15 mouse cellular contexts compared by ENCODE assay signal in the genomic region with DNA sequence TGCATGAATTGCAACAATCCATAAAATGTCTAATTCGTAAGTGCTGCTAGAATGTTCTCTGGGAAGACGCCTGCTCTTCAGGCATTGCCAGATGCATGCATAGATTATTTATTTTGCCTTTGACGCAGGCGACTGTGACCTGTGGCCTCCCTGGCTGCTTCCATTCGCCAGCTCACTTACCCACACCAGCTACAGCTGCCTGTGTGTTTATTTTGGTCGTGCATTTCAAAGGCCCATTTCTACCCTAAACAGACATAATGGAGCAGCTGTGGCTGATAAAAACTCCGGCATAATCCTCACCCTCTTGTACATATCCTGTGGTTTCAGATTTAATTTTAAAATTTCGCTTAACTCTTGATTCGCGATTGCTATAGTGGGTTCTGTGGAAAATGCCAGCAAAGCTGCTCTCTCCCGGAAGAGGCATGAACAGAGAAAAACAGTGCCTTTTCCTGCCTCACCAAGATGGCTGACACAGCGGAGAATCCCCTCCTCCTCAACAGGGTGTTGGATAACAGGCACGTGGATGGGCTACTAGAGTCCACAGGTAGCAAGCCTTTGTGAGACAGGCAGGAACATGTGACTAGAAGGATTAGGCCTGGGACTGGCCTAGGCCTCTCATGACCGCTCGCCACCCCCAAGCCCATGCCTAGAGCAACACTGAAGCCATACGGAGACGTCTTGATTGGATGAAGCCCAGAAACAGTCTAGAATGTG. TPM values are rescaled to one million over a fixed set of nuclear protein-coding genes. Genes with fewer than 3 reads are reported as not detected.
A peak's percentile ranks its signal among the peaks of the same experiment; 100 is the strongest.
DNase-seq lines count a peak whose midpoint lies in the region; ATAC-seq lines count a peak whose summit lies in the region.
"Had no signal": no experiment of that assay in that cellular context is flagged by ENCODE, and none has a peak within 500 bp of the region (broad histone marks: within the 10 kb centered on the region; RNA-seq: fewer than 3 reads in every experiment).

No protein-coding gene starts in this region.

- H3K4me1 ChIP-seq in forebrain, embryonic 16.5 days (replicated peaks; ENCODE audit: control insufficient read depth, insufficient read depth, low read length) = no peaks in the 10 kb centered on the region
- H3K4me1 ChIP-seq: heart, embryonic 10.5 days had no signal

- no peak overlapping the region for H3K4me2 ChIP-seq in forebrain, embryonic 16.5 days (ENCODE audit: low read length)

- no peak overlapping the region for H3K4me3 ChIP-seq in forebrain, embryonic 16.5 days (replicated peaks; ENCODE audit: low read length)
- H3K4me3 ChIP-seq: heart, embryonic 10.5 days had no signal

- DNase-seq in embryo, embryonic 10.5 days (ENCODE audit: low spot score) = peak; percentile 13
- DNase-seq in embryo, embryonic 11 days = no peak
- peak; percentile 34 for DNase-seq in kidney, postnatal 10 days
- no peak for DNase-seq in kidney, adult 9 months
- peak; percentile 66 for DNase-seq in NIH3T3 (ENCODE audit: low read depth)
- no peak for DNase-seq in right cerebral cortex, postnatal 36 days (ENCODE audit: low spot score in 2 of 2)
- DNase-seq: adrenal gland, postnatal 36 days; cerebellum, postnatal 36 days; gastrocnemius, postnatal 14 days; liver, postnatal 0 days; thymus, postnatal 25 days had no signal

- H3K27ac ChIP-seq in forebrain, embryonic 16.5 days (ENCODE audit: low read length) = peak overlapping the region; percentile 22; the same call in 1 of the 2 replicates
- H3K27ac ChIP-seq: heart, embryonic 10.5 days had no signal

- WGBS in forebrain, embryonic 16.5 days = 79% methylated on average over 17 of the region's 17 CpGs

- H3K27me3 ChIP-seq in forebrain, embryonic 16.5 days (replicated peaks; ENCODE audit: control insufficient read depth, insufficient read depth, low read length) = no peaks in the 10 kb centered on the region

- no peaks in the 10 kb centered on the region for H3K36me3 ChIP-seq in forebrain, embryonic 16.5 days (ENCODE audit: control insufficient read depth, insufficient read depth)
- H3K36me3 ChIP-seq: heart, embryonic 10.5 days had no signal

- no peaks in the 10 kb centered on the region for H3K9me3 ChIP-seq in forebrain, embryonic 16.5 days (ENCODE audit: control insufficient read depth, low read length)
- H3K9me3 ChIP-seq: heart, embryonic 10.5 days had no signal

- ATAC-seq in forebrain, embryonic 16.5 days = no peak; the same call in 1 of the 2 replicates
- no peak for ATAC-seq in megakaryocyte progenitor cell, adult 5-6 weeks (replicated peaks; ENCODE audit: poor library complexity)
- ATAC-seq: activated CD4-positive, CD25-positive, alpha-beta regulatory T cell, adult 4 months; liver, postnatal 0 days had no signal

- H3K9ac ChIP-seq in forebrain, embryonic 16.5 days (replicated peaks; ENCODE audit: low read depth, low read length) = no peak overlapping the region
- H3K9ac ChIP-seq: liver, postnatal 0 days had no signal

RNA-seq across cellular contexts. Expression of gene Hdac4, which starts 7.3 kb away (rescaled TPM):
- 31.3 and 32.8 TPM in 2 replicates for polyA plus RNA-seq in forebrain, embryonic 16.5 days (2015; fragmentation: Nextera tagmentation; extraction: Ambion mirVana)
- total RNA-seq in megakaryocyte progenitor cell, adult 5-6 weeks (2015) = 13.8 and 22.6 TPM in 2 replicates
- total RNA-seq in megakaryocyte progenitor cell, adult 5-6 weeks (2017) = 8.4 and 9.3 TPM in 2 replicates

Comparison
In these comparisons a context has a peak if more than half of its experiments do, and no peak if none do; other contexts are left out.
1. DNase-seq: peak in embryo, embryonic 10.5 days (single experiment), kidney, postnatal 10 days (single experiment) and NIH3T3 (single experiment); none in embryo, embryonic 11 days (single experiment), kidney, adult 9 months (single experiment) and right cerebral cortex, postnatal 36 days (0 of 2).